Mouse (Mus musculus): ENCODE results near the gene Ric3.

DNA sequence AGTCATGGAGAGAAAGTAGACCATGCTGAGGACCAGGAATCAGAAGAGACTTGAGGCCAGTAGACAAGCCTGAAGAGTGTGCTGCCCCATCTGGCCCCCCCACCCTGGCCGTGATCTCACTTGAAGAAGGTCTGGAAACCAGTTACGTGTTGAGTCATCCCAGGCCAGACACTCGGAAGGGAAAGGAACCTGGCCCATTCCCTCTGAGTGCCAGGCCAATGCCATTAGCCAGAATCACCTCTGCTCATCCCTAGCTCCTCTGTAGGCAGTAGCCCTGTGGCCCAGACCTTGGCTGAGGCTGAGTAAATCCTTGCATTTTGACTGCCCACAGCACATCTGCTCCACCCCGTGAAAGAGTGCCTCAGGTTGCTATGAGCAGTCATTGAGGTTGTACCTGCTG, 81.2 kb downstream of the Ric3 start:
- no peak for TF ChIP-seq CTCF (IDR thresholded peaks at IDR 0.05; ENCODE audit: control insufficient read depth, insufficient read depth, insufficient replicate concordance, low read depth, low read length)
- TF ChIP-seq POLR2A (IDR thresholded peaks at IDR 0.05; ENCODE audit: control insufficient read depth, low read depth, low read length), result no peak
